Mouse (Mus musculus): ENCODE measurements around the gene Gm10642.

DNA sequence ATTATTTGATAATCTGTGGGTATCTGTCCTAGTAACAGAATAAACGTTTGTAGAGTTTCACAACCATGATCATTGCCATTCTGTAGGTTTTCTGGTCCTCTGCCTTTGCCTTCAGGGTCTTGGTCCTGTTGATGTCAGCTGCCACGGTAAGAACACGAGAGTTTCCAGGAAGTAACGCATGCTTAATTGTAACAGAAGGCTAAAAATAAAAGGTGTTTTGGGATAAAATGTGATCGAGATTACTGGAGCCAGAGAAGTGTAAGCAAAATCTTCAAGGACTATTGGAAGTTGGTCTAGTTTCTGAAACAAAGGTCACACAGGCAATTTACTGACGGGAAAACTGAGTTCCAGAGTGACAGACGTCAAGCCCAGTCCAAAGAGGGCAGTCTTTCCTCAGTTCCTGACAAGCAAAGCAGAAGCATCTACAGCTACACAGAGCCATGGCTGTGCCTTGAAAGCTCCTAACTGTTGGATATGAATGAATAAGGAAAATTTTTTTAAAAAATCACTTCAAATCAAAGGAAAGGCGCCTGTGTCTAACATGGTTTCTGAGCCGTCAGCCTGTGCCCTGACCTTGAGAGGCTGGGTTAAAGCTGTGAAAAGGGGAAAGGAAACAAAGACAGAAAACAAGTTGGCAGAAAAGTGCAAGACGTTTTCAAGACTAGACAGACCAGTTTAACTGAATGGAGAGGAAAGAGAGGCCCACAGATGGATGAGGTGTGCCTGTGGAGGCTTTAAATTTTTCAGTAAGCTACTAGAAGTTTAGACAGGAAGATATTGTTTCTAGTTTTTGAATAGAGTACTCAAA is 15.9 kb downstream of the Gm10642 start:
- TF ChIP-seq EP300 (IDR thresholded peaks at IDR 0.05; ENCODE audit: insufficient read depth, low read depth, low read length) (peak; percentile 49; the same call in 1 of the 2 replicates), POLR2A (IDR thresholded peaks at IDR 0.05; ENCODE audit: insufficient read depth, low read depth, low read length) (no peak)
